Mouse (Mus musculus): ENCODE data around the gene Cacng4.

The Cacng4 gene

DNA sequence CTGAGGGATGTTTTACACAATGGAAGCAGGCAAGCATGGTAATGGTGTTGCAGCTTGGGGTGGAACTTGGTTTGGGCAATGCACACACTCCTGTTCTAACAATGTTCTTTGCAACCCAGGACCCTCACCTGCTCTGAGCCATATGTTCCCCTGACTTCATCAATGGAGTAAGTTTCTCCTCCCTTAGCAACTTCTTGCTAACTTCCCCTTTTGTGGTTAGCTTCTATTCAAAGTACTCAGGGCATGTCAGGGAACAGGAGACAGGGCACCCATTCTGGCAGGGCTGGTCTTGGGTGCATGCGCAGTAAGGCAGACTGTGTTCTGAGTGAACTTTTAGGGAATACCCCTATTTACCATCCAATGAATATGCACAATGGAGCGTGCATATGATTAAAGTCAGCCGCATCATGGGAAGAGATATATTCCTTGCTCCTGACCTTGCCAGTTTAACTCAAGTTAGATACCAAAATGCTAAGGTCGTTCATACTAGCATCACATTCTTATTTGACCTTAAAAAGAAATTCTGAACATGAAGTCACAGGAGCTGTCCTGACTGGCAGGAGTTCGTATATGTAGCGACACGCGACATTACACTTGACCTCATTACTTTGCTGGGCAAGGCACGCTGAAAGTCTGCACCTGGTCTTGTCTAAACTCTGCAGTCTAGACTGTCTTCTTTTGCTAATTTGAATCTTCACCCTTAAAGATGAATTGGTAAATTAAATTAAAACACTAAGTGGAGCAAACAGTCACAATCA lies 73.9 kb downstream of the Cacng4 start:
- DNase-seq (ENCODE audit: low spot score in 2 of 2), result no peak

DNA sequence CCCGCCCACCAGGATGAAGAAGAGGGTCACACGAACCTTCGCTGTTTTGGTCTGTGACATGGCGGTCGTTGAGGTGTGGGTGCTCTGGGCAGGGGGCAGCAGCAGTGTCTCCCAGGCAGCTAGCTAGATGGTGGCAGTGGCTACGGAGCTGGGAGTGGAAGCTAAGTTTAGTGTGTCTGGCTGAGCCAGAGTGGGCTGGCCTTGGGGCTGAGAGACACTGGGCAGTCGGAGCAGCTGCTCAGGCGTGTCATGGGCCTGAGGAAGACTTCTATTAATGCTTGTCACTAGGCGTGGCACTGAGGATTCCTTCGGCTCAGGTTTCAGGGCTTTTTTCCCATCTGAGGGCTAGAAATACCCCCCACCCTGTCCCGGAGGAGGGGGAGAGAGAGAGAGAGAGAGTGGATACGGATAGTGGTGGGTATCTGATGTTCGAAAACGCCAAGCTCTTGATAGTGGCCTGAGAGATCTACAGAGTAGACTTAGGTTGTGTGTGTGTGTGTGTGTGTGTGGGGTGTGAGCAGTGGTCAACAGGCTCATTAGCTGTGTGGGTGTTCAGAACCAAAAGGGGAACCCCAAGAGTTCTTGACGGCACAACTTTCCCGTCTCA lies 77.9 kb downstream of the Cacng4 start, which contains the start of gene Cacng1:
Gene Cacng1, minus strand, starts transcription at position 191 of the 607 bp plus-strand sequence.
- DNase-seq (ENCODE audit: low spot score in 2 of 2), result no peak

DNA sequence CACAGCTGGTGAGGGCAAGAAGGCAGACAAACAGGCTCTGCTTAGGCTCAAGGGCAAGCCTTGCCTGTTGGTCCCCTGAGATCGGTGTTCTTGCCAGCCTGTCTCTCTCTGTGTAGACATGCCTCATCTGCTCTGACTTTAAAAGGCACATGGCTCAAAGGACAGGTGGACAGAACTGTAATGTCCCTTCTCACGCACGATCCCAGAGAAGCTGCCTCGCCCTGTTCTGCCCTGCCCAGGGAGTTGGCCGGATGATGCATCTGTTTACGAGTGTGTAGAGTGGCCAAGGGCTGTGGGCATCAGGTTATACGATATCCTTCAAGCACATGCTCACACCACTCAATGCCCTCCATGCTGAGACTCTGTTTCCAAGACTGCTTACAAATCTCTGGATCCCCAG lies 80.0 kb downstream of the Cacng4 start:
- no peak for DNase-seq (ENCODE audit: low spot score in 2 of 2)

DNA sequence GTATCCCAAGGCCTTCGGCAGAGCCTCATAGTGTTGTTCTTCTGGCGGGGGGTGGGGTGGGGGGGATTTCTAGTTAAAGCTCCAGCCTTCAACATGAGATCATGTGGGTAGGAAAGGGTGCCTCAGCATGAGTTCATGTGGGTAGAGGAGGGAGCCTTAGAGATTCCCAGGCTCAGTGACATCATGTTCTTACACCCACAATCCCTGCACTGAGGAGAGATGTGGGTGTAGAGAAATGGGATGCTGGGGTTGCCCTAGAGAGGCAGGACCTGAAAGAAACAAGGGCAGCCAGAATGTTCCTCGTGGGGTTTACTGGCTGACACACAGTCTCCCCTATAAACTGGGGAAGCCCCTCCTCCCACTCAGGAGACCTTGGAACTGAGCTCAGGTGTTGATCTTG lies 84.0 kb downstream of the Cacng4 start:
- DNase-seq (ENCODE audit: low spot score in 2 of 2), result peak in 1 of 2 experiments; percentile 20

DNA sequence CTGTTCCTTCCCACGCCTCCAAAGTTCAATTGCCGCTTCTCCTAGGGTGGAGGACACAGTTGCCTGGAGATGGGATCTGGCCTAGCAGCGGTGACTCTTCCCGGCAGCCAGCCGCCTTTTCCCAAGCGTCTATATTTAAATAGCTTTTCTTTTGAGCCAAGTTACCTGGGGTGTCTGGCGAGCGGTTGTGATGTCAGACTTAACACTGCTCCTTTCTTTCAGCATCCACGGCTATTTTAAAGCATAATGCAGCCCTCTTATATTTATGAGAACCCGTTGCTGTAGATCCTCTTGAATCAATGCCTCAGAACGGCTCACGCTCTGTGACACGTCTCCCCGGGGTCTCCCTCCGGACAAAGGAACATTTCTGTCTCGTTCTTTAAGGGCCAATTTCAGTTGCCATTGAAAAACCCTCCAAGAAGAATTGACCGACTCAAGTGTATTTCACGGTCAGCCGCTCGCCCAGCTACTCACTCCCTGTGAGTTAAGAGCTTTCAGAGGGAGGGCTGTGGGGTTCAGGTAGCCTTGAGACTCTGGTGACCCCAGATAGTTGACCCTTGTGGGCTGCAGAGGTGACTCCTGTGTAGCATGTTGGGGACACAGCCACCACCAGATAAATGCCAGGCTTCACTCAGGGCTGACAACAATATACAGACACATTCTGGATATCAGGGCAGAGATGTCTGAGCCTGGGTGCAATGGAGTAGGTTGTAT lies 86.3 kb downstream of the Cacng4 start:
- no peak for DNase-seq (ENCODE audit: low spot score in 2 of 2)

DNA sequence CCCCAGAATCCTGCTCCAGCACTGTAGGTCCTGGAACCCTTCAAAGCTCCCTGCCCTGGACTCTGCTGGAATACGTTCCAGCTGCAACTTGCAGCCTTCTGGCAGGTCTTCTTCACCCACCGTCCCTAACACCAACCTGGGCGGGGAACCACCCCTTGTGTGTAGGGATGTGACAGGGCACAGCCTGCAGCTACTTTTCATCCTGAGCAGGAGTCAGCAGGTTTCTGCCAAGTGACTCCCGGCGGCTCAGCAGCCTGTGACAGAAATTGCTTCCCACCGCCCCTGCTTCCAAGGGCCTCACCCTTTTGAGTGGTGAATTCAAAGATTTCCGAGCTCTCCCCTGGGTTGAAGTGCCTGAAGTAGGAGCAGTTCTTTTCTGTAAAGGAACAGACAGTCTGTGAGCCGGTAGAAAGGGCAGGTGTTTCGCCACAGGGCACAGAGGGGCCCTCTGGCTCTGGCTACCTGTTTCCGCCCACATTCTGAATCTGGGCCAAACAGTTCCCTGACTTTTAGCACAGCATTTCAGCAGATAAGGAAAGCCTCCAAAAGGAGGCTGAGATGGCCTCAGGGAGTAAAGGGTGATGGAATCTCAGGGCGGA lies 88.8 kb downstream of the Cacng4 start:
- DNase-seq (ENCODE audit: low spot score in 2 of 2), result no peak

DNA sequence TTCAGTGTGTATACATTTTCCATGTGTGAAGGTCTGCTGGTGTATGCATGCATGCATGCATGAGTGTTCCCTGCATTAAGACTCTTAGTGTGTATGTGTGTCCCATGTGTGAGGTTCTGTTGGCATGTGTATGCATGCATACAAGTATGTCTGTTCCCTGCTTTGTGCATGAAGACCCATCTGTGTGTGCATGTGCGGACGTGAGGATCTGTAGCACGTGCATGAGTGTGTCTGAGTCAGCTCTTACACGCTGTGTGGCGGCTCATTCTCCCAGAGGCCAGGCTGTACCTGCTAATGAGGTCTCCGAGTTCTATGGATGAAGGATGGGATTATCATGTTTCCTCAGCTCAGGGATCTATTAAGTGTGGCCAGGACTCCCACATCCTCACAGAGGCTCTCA lies 89.3 kb downstream of the Cacng4 start:
- DNase-seq (ENCODE audit: low spot score in 2 of 2), result no peak

DNA sequence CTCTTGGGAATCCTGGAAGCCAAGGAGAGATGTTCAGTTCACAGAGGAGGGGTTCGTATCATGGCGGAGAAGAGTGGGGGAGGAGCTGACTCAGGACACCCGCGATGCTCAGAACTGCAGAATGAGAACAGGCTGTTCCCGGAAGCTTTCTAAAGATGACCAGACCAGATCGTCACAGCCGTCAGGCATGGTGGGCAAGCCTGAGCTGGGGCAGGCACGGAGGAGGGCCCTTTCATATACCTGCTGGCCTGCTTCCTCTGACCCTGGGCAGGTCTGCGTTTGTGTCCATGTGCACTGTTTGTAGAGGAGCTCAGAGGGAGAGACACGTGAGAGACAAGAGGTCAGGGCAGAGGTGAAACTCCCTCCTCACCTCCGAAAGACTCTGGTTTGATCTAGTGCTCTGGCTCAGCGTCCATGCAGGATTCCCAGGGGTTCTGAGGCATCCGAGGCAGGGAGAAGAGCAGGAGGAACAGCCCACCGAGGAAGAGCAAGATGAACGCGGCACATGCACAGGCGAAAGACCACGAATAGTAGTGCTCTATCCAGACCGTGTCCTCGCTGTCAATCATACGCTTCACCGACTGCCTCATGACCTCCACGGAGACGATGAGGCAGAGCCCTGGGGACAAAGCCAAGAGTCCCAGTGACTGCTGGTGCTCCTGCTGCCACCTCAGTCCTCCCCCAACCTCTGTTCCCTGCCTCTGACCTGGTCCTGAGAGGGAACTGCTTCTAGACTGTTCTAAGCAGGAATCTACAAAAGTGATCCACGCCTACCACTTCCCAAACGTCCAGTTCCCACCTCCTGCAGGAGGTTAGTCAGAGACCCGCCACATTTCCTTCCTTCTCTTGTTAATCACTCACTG lies 90.9 kb downstream of the Cacng4 start:
- no peak for DNase-seq (ENCODE audit: low spot score in 2 of 2)

DNA sequence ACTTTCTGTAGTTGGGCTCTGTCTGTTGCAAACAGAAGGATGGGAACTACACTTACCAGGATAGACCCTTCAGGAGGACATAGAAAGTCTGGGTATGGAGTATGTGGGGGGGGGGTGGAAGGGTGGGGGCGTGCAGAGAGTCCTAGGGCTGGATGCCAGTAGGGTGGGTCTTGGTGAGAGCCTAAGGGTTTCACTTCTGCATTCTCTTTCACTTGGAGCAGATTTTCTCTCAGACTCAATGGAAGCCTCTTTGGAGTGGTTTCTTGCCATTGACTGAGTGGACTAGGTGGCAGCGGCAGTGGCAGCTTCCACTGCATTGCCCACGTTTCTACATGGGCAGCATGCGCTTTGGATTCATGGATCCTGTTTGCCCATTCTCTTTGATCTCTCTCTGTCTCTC lies 94.4 kb downstream of the Cacng4 start:
- no peak for DNase-seq (ENCODE audit: low spot score in 2 of 2)

DNA sequence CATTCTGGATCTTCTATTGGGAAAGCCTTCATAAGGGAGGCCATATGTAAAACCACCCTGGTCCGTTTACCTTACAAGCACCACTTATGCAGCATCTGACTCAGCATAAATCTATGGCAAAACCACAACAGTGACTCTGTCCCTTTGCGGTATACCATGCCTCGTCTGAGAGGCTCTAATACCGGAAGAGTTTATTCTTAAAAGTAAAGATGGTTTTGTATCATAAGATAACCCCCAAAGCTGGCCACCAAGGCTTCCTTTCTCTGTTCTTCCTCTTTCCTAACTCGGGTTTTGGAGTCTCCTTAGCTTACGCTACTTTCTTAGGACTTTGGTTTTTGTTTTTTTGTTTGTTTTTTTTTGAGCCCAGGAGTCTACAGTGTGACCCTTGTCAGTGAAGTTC lies 101.0 kb downstream of the Cacng4 start:
- DNase-seq (ENCODE audit: low spot score in 2 of 2), result no peak

DNA sequence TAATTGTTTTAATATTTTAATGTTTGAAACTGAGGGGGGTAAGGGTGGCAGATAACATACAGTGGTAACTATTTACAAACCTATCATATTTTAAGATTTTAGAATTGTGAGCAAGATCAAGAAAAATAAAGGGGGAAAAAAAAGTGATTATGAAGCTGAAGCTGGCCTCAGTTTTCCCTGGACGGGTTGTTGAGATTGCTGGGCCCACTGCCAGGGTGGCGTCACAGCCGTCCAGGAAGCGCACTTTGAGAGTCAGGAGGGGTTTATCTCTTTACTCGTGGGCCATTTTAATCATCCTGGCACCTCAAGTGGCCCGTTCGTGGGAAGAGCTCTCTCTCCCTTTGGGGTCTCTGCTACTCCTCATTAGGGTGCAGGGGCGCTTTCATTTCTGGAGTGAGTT lies 102.8 kb downstream of the Cacng4 start:
- DNase-seq (ENCODE audit: low spot score in 2 of 2), result no peak

DNA sequence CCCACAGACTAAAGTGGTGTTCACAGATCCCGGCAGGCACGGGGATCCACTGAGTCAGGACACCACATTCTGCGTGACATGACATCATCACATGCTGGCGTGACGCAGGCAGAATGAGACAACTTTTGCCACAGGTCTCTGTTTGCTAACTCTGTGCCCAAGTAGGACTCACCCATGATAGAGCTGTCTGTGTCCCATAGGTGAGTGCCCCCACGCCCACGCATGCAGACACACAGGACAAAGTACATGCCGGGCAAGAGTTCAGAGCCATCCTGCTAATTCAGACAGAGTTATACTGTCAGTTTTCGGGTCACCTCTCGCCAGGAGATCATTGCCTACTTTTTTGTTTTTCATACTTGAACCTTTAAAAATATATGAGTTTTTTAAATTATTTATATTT lies 105.9 kb downstream of the Cacng4 start:
- no peak for DNase-seq (ENCODE audit: low spot score in 2 of 2)

DNA sequence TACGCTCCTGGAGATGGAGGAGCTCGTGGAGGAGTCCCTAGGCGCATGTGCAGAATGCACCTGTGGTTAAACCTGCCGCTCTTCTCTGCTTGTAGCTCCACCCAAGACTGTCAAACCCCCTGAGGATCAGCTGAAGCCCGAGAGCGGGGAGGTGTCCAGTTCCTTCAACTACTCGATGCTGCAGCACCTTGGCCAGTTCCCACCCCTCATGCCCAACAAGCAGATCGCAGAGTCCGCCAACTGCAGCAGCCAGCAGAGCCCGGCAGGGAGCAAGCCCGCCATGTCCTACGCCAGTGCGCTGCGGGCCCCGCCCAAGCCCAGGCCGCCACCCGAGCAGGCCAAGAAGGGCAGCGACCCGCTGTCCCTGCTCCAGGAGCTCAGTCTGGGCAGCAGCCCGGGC lies 108.1 kb downstream of the Cacng4 start:
- DNase-seq (ENCODE audit: low spot score in 2 of 2), result no peak

DNA sequence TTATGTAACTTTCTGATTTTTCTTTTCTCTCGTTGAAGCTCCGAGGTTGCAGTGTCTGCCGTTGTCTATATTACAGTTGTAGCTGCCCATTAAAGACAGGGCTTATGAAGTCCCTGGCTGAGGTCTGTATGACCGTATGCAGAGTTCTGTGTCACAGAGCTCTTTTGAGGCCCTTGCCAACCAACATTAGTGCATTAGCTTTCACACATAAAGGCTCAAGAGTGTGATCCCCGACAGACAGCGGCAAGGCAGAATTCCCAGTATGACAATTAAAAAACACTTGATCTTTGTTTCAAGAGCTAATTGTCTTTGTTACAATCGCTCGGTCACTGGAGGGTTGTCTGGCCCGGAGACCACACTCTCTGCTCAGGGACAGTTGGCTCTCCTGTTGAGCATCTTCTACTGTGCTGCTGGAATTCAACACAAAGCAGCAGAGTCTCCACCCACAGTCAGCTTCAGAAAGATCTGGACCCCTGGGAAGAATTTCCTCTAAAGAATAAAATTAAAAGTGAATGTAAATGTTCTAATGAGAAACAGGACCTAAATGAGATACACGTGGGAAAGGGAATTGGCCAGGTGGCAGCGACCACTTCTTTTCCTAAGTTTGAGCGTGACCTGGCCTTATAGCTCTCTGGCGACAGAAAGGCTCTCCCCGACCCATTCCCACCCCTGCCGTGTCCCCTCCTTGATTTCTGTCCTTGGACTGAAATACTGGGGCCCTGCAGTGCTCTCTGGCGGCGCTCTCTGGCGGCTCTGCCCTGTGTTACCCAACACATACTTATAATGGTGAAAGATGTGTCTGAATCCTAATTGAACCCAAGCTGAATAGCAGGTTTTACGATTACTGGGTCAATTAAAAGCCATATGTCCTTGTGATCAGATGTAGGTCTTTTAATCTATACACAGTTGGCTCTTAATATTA lies 110.6 kb downstream of the Cacng4 start:
- no peak for DNase-seq (ENCODE audit: low spot score in 2 of 2)

DNA sequence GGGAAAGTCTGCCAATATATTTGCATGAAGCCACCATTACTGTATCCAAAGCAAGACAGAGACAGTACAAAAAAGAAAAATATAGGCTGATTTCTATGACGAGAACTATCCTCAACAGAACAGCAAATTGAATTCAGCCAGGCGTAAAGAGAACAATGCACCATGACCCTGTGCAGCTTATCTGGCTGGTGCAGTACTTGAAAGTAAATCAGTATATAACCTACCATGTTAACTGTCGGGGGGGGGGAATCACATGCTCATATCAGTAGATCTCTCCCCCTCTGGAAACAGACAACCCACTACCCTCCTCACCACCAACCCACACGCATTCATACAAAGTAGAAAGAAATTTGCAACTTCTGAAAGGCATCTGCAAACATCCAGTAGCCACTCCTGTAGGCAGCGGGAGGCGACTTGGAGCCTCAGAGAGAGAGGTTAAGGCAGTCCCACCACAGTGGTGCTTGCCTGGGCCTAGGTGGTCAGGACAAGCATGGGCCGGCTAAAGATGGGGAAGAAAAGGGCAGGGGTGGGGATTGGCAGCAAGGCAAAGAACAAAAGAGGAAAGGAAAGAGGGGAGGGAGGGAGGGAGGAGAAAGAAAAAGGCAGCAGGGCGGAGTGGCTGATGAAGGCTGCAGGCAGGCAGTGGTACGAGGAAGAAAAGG lies 111.5 kb downstream of the Cacng4 start:
- DNase-seq (ENCODE audit: low spot score in 2 of 2), result no peak

Data from right cerebral cortex, adult 2 months (tissue).